Mouse (Mus musculus): ENCODE data around the gene Stag1. TPM values are rescaled to one million over a fixed set of nuclear protein-coding genes. Genes with fewer than 3 reads are reported as not detected.

Stag1 gene
- total RNA-seq, 1 experiment, result 47.9 TPM

GRCm38 (mm10) chr9:100560251-100560890 lies 37.2 kb upstream of the Stag1 start:
- in situ Hi-C loops (cut with MboI; ENCODE audit: low sequenced_read_pairs in 2 of 2, unreplicated experiment in 2 of 2), result no loop called here
- no peak overlapping the region for H3K27ac ChIP-seq (ENCODE audit: insufficient read depth, low read depth, low read length, poor library complexity, severe bottlenecking)

GRCm38 (mm10) chr9:100569798-100570625 lies 27.6 kb upstream of the Stag1 start:
- in situ Hi-C loops (cut with MboI; ENCODE audit: low sequenced_read_pairs in 2 of 2, unreplicated experiment in 2 of 2), result no loop called here
- TF ChIP-seq ZC3H11A (IDR thresholded peaks at IDR 0.05; ENCODE audit: borderline replicate concordance, low read depth, low read length) (no peak), CHD2 (IDR thresholded peaks at IDR 0.05; ENCODE audit: low read depth, low read length) (no peak), ZNF384 (IDR thresholded peaks at IDR 0.05; ENCODE audit: low read depth, low read length) (no peak), HCFC1 (IDR thresholded peaks at IDR 0.05; ENCODE audit: borderline replicate concordance, insufficient read depth, low read length) (no peak)

More at GRCm38 (mm10) chr9:100560251-100560890, 37.2 kb upstream of the Stag1 start:
- no peak for DNase-seq (ENCODE audit: low read depth, low spot score)
- Histone ChIP-seq H3K36me3 (ENCODE audit: control insufficient read depth, insufficient read depth, low read length, poor library complexity, severe bottlenecking) (no peaks in the 10 kb centered on the region), H3K4me3 (ENCODE audit: insufficient read depth in 1 of 2, low read depth in 1 of 2, low read length in 2 of 2, poor library complexity in 1 of 2, severe bottlenecking in 1 of 2) (no peak overlapping the region), H3K4me1 (ENCODE audit: control insufficient read depth in 2 of 2, insufficient read depth in 2 of 2, low read length in 2 of 2, poor library complexity in 1 of 2) (no peaks in the 10 kb centered on the region), H3K9ac (ENCODE audit: insufficient read depth, low read depth, low read length, poor library complexity, severe bottlenecking) (no peak overlapping the region), H3K9me3 (ENCODE audit: control insufficient read depth, insufficient read depth, low read depth, low read length) (no peaks in the 10 kb centered on the region)
- TF ChIP-seq ZC3H11A (IDR thresholded peaks at IDR 0.05; ENCODE audit: borderline replicate concordance, low read depth, low read length) (no peak), MAFK (IDR thresholded peaks at IDR 0.05; ENCODE audit: insufficient read depth, low read depth, low read length) (no peak), CHD2 (IDR thresholded peaks at IDR 0.05; ENCODE audit: low read depth, low read length) (no peak), HCFC1 (IDR thresholded peaks at IDR 0.05; ENCODE audit: borderline replicate concordance, insufficient read depth, low read length) (no peak), ZNF384 (IDR thresholded peaks at IDR 0.05; ENCODE audit: low read depth, low read length) (no peak)

GRCm38 (mm10) chr9:100570626-100571233 lies 26.9 kb upstream of the Stag1 start, which contains the start of gene Slc35g2:
Slc35g2 (minus strand) TSS chr9:100571090.
- Histone ChIP-seq H3K27ac (ENCODE audit: insufficient read depth, low read depth, low read length, poor library complexity, severe bottlenecking) (no peak within 1 kb of the TSS), H3K4me3 (ENCODE audit: insufficient read depth in 1 of 2, low read depth in 1 of 2, low read length in 2 of 2, poor library complexity in 1 of 2, severe bottlenecking in 1 of 2) (peak within 1 kb of the TSS; percentile 69 to 83), H3K9me3 (ENCODE audit: control insufficient read depth, insufficient read depth, low read depth, low read length) (no peaks in the 10 kb centered on the region), H3K4me1 (ENCODE audit: control insufficient read depth in 2 of 2, insufficient read depth in 2 of 2, low read length in 2 of 2, poor library complexity in 1 of 2) (0 out of 4 replicates have a peak, but pooled peaks cover 0 to 2% of the 10 kb centered on the region in 2 experiments), H3K9ac (ENCODE audit: insufficient read depth, low read depth, low read length, poor library complexity, severe bottlenecking) (peak within 1 kb of the TSS; percentile 35), H3K36me3 (ENCODE audit: control insufficient read depth, insufficient read depth, low read length, poor library complexity, severe bottlenecking) (no peaks in the 10 kb centered on the region)
- DNase-seq (ENCODE audit: low read depth, low spot score), result no peak
- in situ Hi-C loops (cut with MboI; ENCODE audit: low sequenced_read_pairs in 2 of 2, unreplicated experiment in 2 of 2), result no loop called here
- no peak for TF ChIP-seq MAFK (IDR thresholded peaks at IDR 0.05; ENCODE audit: insufficient read depth, low read depth, low read length)
- no peak for TF ChIP-seq CHD2 (IDR thresholded peaks at IDR 0.05; ENCODE audit: low read depth, low read length)
- no peak for TF ChIP-seq ZNF384 (IDR thresholded peaks at IDR 0.05; ENCODE audit: low read depth, low read length)

More at GRCm38 (mm10) chr9:100569798-100570625, 27.6 kb upstream of the Stag1 start:
- H3K4me3 ChIP-seq (ENCODE audit: insufficient read depth in 1 of 2, low read depth in 1 of 2, low read length in 2 of 2, poor library complexity in 1 of 2, severe bottlenecking in 1 of 2), result peak overlapping the region; percentile 69 to 83
- no peak overlapping the region for H3K27ac ChIP-seq (ENCODE audit: insufficient read depth, low read depth, low read length, poor library complexity, severe bottlenecking)
- DNase-seq (ENCODE audit: low read depth, low spot score), result no peak
- H3K36me3 ChIP-seq (ENCODE audit: control insufficient read depth, insufficient read depth, low read length, poor library complexity, severe bottlenecking), result no peaks in the 10 kb centered on the region
- peak overlapping the region; percentile 35; the same call in 1 of the 2 replicates for H3K9ac ChIP-seq (ENCODE audit: insufficient read depth, low read depth, low read length, poor library complexity, severe bottlenecking)
- H3K9me3 ChIP-seq (ENCODE audit: control insufficient read depth, insufficient read depth, low read depth, low read length), result no peaks in the 10 kb centered on the region
- 0 out of 4 replicates have a peak, but pooled peaks cover 0 to 2% of the 10 kb centered on the region in 2 experiments for H3K4me1 ChIP-seq (ENCODE audit: control insufficient read depth in 2 of 2, insufficient read depth in 2 of 2, low read length in 2 of 2, poor library complexity in 1 of 2)

GRCm38 (mm10) chr9:100571511-100571910 lies 26.1 kb upstream of the Stag1 start:
- in situ Hi-C loops (cut with MboI; ENCODE audit: low sequenced_read_pairs in 2 of 2, unreplicated experiment in 2 of 2), result no loop called here
- H3K9me3 ChIP-seq (ENCODE audit: control insufficient read depth, insufficient read depth, low read depth, low read length), result no peaks in the 10 kb centered on the region
- no peak overlapping the region for H3K4me3 ChIP-seq (ENCODE audit: insufficient read depth in 1 of 2, low read depth in 1 of 2, low read length in 2 of 2, poor library complexity in 1 of 2, severe bottlenecking in 1 of 2)
- 0 out of 4 replicates have a peak, but pooled peaks cover 0 to 2% of the 10 kb centered on the region in 2 experiments for H3K4me1 ChIP-seq (ENCODE audit: control insufficient read depth in 2 of 2, insufficient read depth in 2 of 2, low read length in 2 of 2, poor library complexity in 1 of 2)
- no peak overlapping the region for H3K27ac ChIP-seq (ENCODE audit: insufficient read depth, low read depth, low read length, poor library complexity, severe bottlenecking)
- no peak for DNase-seq (ENCODE audit: low read depth, low spot score)
- no peak overlapping the region for H3K9ac ChIP-seq (ENCODE audit: insufficient read depth, low read depth, low read length, poor library complexity, severe bottlenecking)
- TF ChIP-seq ZNF384 (IDR thresholded peaks at IDR 0.05; ENCODE audit: low read depth, low read length), result no peak
- TF ChIP-seq CHD2 (IDR thresholded peaks at IDR 0.05; ENCODE audit: low read depth, low read length), result no peak
- no peak for TF ChIP-seq MAFK (IDR thresholded peaks at IDR 0.05; ENCODE audit: insufficient read depth, low read depth, low read length)
- TF ChIP-seq HCFC1 (IDR thresholded peaks at IDR 0.05; ENCODE audit: borderline replicate concordance, insufficient read depth, low read length), result no peak
- no peak for TF ChIP-seq ZC3H11A (IDR thresholded peaks at IDR 0.05; ENCODE audit: borderline replicate concordance, low read depth, low read length)
- H3K36me3 ChIP-seq (ENCODE audit: control insufficient read depth, insufficient read depth, low read length, poor library complexity, severe bottlenecking), result no peaks in the 10 kb centered on the region
